Mouse (Mus musculus) hindbrain, postnatal 0 days (tissue): ENCODE data around the gene Golim4. TPM values are rescaled to one million over a fixed set of nuclear protein-coding genes. Genes with fewer than 3 reads are reported as not detected.
A peak's percentile ranks its signal among the peaks of the same experiment; 100 is the strongest.

Experiments
- ATAC-seq: fragments of 200-750 bp; cut with Nextera tagmentation; 2 replicates; pipeline ENCODE4 v1.8.0; 2017; ENCODE audit warnings: mild to moderate bottlenecking, moderate TSS enrichment, moderate library complexity
- DNase-seq: peaks from one replicate; pipeline ENCODE4 v3.0.0-alpha.2; 2015; ENCODE audit warnings: low spot score
- H3K27ac ChIP-seq: fragments of 300-500 bp; sonication (generic); 2 replicates; pipeline ENCODE4 v1.5.1; 2014; ENCODE audit warnings: mild to moderate bottlenecking
- H3K27me3 ChIP-seq: fragments of 300-500 bp; sonication (generic); 2 replicates; pipeline ENCODE4 v1.6.1; 2014; ENCODE audit warnings: low read length, mixed read lengths; ENCODE audit not compliant: insufficient read depth
- H3K36me3 ChIP-seq: fragments of 300-500 bp; sonication (generic); 2 replicates; pipeline ENCODE4 v1.6.1; 2014; ENCODE audit warnings: low read length, mixed read lengths; ENCODE audit not compliant: insufficient read depth
- H3K4me1 ChIP-seq: fragments of 300-500 bp; sonication (generic); 2 replicates; pipeline ENCODE4 v1.6.1; 2014; ENCODE audit warnings: antibody characterized with exemption, low read length, mixed read lengths; ENCODE audit not compliant: insufficient read depth
- H3K4me2 ChIP-seq: fragments of 300-500 bp; sonication (generic); 2 replicates; pipeline ENCODE4 v1.6.1; 2014; ENCODE audit warnings: low read depth, mild to moderate bottlenecking, low read length, moderate library complexity, mixed read lengths
- H3K4me3 ChIP-seq: fragments of 300-500 bp; sonication (generic); 2 replicates; pipeline ENCODE4 v1.5.1; 2014; ENCODE audit warnings: low read length
- H3K9ac ChIP-seq: fragments of 300-500 bp; sonication (generic); replicated peaks from 2 replicates; pipeline ENCODE4 v1.6.1; 2014; ENCODE audit warnings: mild to moderate bottlenecking, low read length, moderate library complexity, mixed read lengths
- H3K9me3 ChIP-seq: fragments of 300-500 bp; sonication (generic); 2 replicates; pipeline ENCODE4 v1.6.1; 2016; ENCODE audit warnings: low read length, mixed read lengths
- CTCF ChIP-seq: IDR thresholded peaks from 2 replicates; pipeline ENCODE4 v1.5.1; 2016; ENCODE audit warnings: antibody characterized with exemption, control low read depth, low read depth
- WGBS: fragments of 180-500 bp; shearing (Covaris S2); extraction: QIAGEN DNeasy Blood & Tissue Kit; methylation state at CpG from one replicate; pipeline ENCODE4 v1.1.7; 2014; 5-methylcytosine and 5-hydroxymethylcytosine counted together
- polyA plus RNA-seq: library from polyadenylated mRNA; unstranded; fragments of >200 nt; fragmentation: Nextera tagmentation; extraction: Ambion mirVana; gene quantifications from 2 replicates; pipeline ENCODE4 v1.2.1, GENCODE M21; 2015
- total RNA-seq: library from RNA; depleted of rRNA; stranded (reverse); fragments of >200 nt; gene quantifications from 2 replicates; pipeline ENCODE4 v1.2.3, GENCODE M21; 2014

Golim4 gene
- total and polyA plus RNA-seq, 2 experiments from 2014 or later: 15.1 to 21.6 TPM

DNA sequence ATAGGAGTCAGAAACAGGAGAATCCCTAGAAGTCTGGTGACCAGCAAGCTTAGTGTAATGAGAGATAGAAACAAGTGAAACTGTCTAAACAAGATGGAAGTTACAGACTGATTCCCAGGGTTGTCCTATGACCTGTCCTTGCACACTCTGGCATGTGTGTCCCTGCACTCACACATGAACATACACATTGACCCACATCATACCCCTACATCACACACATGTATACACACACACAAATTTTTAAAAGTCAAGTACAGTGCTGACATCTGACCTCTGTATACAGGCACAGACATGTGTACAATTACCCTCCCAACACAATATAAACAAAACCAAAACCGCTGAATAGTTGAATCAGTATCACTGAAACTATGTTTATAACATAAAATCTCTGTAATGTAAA lies 8.7 kb downstream of the Golim4 start:
- no peak overlapping the region for H3K4me2 ChIP-seq
- TF ChIP-seq CTCF: no peak
- WGBS: 91% methylated on average over 1 of the region's 1 CpGs
- no peak overlapping the region for H3K9ac ChIP-seq
- DNase-seq (no peak), ATAC-seq (no peak)
- H3K27ac ChIP-seq: no peak overlapping the region
- H3K4me1 ChIP-seq: 0 out of 2 replicates have a peak, but pooled peaks cover 5% of the 10 kb centered on the region
- H3K9me3 ChIP-seq: no peaks in the 10 kb centered on the region
- H3K36me3 ChIP-seq: no peaks in the 10 kb centered on the region
- H3K27me3 ChIP-seq: no peaks in the 10 kb centered on the region
- H3K4me3 ChIP-seq: no peak overlapping the region

DNA sequence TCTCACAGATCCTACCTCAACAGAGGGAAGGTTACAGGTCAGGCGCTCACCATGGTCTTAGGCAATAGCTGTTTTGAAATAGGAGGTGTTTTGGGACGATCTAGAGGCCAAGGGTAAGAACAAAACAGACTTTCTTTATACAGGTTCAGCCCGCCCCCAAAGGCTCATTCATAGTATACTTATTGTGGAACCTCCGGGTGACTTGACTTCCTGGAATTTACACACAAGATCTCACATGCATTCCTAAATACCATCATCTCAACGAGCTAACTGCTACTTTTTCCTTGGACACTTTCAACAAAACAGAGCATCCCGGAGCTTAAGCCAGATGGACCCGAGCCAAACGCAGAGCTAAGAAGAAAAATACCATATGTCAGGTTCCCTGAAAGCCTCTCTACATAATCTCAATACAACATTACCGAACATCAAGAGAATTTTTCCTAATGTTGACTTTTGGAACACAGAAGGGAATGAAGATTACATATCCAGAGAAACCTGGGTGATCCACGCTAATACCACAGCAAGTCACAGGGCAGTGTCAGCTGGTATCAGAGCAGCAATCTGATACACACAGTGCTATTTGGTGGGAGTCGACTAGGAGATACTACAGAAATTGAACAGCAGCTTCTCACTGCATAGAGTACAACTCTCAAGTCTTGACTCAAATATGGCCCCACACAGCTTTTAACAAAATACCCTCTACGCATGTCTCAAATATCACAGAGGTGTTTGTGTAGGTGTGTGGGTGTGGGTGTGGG lies 14.3 kb downstream of the Golim4 start:
- WGBS: 59% methylated on average over 12 of the region's 12 CpGs
- peak; percentile 50 for DNase-seq
- H3K4me3 ChIP-seq: no peak overlapping the region
- no peaks in the 10 kb centered on the region for H3K36me3 ChIP-seq
- no peaks in the 10 kb centered on the region for H3K27me3 ChIP-seq
- ATAC-seq: no peak
- peaks cover 7% of the 10 kb centered on the region; the same call in 1 of the 2 replicates for H3K4me1 ChIP-seq
- TF ChIP-seq CTCF: no peak
- no peak overlapping the region for H3K9ac ChIP-seq
- no peak overlapping the region for H3K27ac ChIP-seq
- no peak overlapping the region for H3K4me2 ChIP-seq
- no peaks in the 10 kb centered on the region for H3K9me3 ChIP-seq

DNA sequence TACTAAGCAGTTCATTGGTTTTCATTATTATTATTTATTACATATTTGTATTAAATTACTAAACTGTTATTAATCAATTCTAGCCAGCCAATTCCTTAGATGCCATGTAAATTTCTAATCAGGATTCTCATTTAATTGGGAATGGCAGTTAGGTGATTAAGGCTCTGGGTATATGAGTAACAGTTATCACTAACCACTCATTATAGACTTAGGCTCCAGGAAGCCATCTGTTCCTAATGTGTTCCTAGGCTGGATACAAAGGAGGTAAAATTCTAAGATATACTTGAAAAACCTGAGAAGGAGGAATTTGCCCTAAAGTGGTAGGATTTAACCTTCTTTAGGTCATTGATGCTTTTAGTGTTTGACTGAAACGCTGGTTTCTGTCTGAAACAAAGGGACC lies 14.9 kb downstream of the Golim4 start:
- DNase-seq: no peak
- H3K9ac ChIP-seq: no peak overlapping the region
- peaks cover 7% of the 10 kb centered on the region; the same call in 1 of the 2 replicates for H3K4me1 ChIP-seq
- H3K36me3 ChIP-seq: no peaks in the 10 kb centered on the region
- no peak for ATAC-seq
- H3K4me2 ChIP-seq: no peak overlapping the region
- H3K4me3 ChIP-seq: no peak overlapping the region
- H3K27ac ChIP-seq: no peak overlapping the region
- H3K9me3 ChIP-seq: no peaks in the 10 kb centered on the region
- no peaks in the 10 kb centered on the region for H3K27me3 ChIP-seq
- WGBS: 75% methylated on average over 1 of the region's 1 CpGs
- TF ChIP-seq CTCF: no peak

DNA sequence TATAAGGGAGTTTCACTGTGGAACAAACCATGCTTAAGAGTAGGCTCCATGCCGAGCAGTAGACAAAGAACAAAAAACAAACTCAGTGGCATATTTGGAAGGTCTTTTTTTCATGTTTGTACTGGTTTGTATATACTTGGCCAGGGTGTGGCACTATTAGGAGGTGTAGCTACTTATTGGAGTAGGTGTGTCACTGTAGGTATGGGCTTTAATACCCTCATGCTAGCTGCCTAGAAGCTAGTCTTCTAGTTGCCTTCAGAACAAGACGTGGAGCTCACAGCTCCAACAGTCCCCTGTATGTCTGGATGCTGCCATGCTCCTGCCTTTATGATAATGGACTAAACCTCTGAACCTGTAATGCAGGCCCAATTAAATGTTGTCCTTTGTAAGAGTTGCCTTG lies 20.6 kb downstream of the Golim4 start:
- Histone ChIP-seq H3K9me3 (no peaks in the 10 kb centered on the region), H3K27ac (no peak overlapping the region), H3K4me2 (no peak overlapping the region), H3K4me3 (no peak overlapping the region), H3K27me3 (no peaks in the 10 kb centered on the region), H3K9ac (no peak overlapping the region), H3K4me1 (no peaks in the 10 kb centered on the region), H3K36me3 (no peaks in the 10 kb centered on the region)
- ATAC-seq: no peak
- no peak for TF ChIP-seq CTCF
- DNase-seq: no peak
- WGBS: 91% methylated on average over 2 of the region's 2 CpGs

DNA sequence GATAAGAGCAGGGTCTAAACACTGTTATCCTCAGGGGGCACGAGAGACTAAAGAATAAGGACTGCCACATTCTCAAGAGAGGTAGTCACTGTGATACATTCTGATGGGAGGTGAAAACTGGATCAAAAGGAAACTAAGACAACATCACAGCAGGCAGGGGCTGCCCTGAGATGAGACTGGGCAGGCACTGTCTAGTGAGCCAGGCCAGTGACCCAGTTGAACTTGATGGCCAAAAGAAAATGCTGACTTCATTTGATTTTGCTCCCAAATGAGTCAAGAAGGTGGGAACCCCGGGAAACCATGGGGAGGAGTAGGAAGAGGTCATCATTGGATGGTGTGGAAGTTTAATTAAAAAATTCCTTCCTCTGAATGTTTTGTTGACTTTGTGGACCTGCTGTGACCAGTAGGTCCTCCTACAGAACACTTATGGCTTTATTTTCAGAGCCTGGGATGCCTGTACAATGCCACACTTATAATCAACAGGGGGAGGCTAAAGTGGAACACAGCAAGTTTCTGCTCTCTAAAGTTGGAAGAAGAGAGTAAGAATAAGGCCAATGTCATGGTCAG lies 26.0 kb downstream of the Golim4 start:
- H3K9me3 ChIP-seq: no peaks in the 10 kb centered on the region
- H3K4me3 ChIP-seq: no peak overlapping the region
- H3K27ac ChIP-seq: no peak overlapping the region
- DNase-seq: no peak
- 77% methylated on average over 2 of the region's 2 CpGs for WGBS
- no peak for ATAC-seq
- no peak overlapping the region for H3K4me2 ChIP-seq
- H3K36me3 ChIP-seq: no peaks in the 10 kb centered on the region
- no peaks in the 10 kb centered on the region for H3K27me3 ChIP-seq
- TF ChIP-seq CTCF: no peak
- H3K4me1 ChIP-seq: no peaks in the 10 kb centered on the region
- no peak overlapping the region for H3K9ac ChIP-seq

DNA sequence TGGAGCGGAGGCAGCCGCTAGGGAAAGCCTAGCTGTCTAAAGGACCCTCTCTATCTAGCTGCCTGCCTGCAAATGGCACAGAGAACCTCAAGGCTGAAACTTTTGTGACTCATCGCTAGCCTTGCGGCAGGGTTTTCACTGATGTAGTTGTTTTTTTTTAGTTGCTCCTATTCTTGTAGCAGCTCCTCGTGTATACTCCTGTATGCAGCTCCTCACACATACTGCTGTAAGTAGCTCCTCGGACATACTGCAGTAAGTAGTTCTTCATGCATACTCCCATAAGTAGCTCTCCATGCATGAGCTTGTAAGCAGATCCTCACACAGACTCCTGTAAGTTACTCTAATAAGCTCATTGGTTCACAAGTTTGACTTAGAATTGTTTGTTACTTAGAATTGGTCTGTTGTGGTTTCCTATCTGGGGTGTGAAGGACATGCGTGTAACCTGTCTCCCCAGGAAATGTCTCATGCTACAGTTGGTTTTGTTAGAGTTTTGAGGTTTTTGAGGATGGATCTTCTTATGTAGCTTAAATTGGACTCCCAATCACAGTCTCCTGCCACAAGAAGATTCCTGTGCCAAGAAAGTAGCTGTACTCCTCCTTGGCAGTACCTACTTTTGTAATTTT lies 26.7 kb downstream of the Golim4 start:
- H3K27ac ChIP-seq: no peak overlapping the region
- no peaks in the 10 kb centered on the region for H3K9me3 ChIP-seq
- no peak overlapping the region for H3K4me2 ChIP-seq
- DNase-seq (no peak), ATAC-seq (no peak)
- no peak overlapping the region for H3K9ac ChIP-seq
- no peak overlapping the region for H3K4me3 ChIP-seq
- no peaks in the 10 kb centered on the region for H3K36me3 ChIP-seq
- no peaks in the 10 kb centered on the region for H3K27me3 ChIP-seq
- H3K4me1 ChIP-seq: no peaks in the 10 kb centered on the region
- 91% methylated on average over 7 of the region's 7 CpGs for WGBS
- no peak for TF ChIP-seq CTCF

DNA sequence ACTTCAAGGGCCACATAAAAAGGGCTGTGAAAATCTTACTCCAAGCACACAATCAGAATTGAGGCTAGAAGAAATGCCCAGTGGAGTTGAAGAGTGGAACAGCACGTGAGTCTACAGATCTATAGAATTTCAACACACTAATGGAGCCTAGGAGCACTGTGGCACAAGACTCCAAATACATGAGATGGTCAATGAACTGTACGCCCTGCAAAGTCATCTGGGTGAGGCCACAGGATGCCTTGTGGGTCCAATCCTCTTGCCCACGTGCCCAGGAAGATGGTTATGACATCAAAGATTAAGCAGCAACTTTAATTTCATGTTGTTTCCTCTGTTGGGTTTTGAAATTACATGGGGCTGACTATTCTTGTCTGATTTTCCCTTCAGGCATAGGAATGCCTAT lies 30.4 kb downstream of the Golim4 start:
- H3K4me3 ChIP-seq: no peak overlapping the region
- H3K27me3 ChIP-seq: no peaks in the 10 kb centered on the region
- H3K27ac ChIP-seq: no peak overlapping the region
- no peaks in the 10 kb centered on the region for H3K4me1 ChIP-seq
- DNase-seq (no peak), ATAC-seq (no peak)
- no peak overlapping the region for H3K4me2 ChIP-seq
- H3K9ac ChIP-seq: no peak overlapping the region
- H3K36me3 ChIP-seq: no peaks in the 10 kb centered on the region
- TF ChIP-seq CTCF: no peak
- H3K9me3 ChIP-seq: no peaks in the 10 kb centered on the region
- 79% methylated on average over 3 of the region's 3 CpGs for WGBS
